Mouse (Mus musculus) embryo, embryonic 9.5 days (tissue): Measurements from ENCODE around the gene Cemip.
"Not testable (repeated sequence)": the region's sequence is repeated elsewhere in the genome, so short reads cannot be mapped to it uniquely, and the experiment has no call there.

Experiments used
- DNase-seq: peaks from one replicate; pipeline ENCODE4 v3.0.0-alpha.2; 2017; ENCODE audit errors: extremely low spot score

Gene Cemip

GRCm38 (mm10) chr7:83894348-83894747 is 192.0 kb downstream of the Cemip start:
- no peak for DNase-seq

- no peak for DNase-seq
These were observed 194.0 kb downstream of the Cemip start for GRCm38 (mm10) chr7:83892333-83892669.

- DNase-seq, result peak; percentile 100
These were observed 194.6 kb downstream of the Cemip start for GRCm38 (mm10) chr7:83891433-83892332.

GRCm38 (mm10) chr7:83889946-83890345 is 196.4 kb downstream of the Cemip start:
- not testable (repeated sequence) for DNase-seq

- DNase-seq, result no peak
These were observed 196.9 kb downstream of the Cemip start for GRCm38 (mm10) chr7:83889383-83889782.

- no peak for DNase-seq
These were observed 199.8 kb downstream of the Cemip start for GRCm38 (mm10) chr7:83886366-83887129.

GRCm38 (mm10) chr7:83885835-83886234 is 200.5 kb downstream of the Cemip start:
- DNase-seq, result no peak

- DNase-seq, result no peak
These were observed 201.3 kb downstream of the Cemip start for GRCm38 (mm10) chr7:83884921-83885532.

GRCm38 (mm10) chr7:83884021-83884658 is 202.2 kb downstream of the Cemip start, which contains the start of the genes Tlnrd1 and Mesd:
Gene Tlnrd1 (minus strand): TSS chr7:83884305.
Gene Mesd (plus strand): TSS chr7:83884466.
- DNase-seq, result peak; percentile 92

- no peak for DNase-seq
These were observed 202.9 kb downstream of the Cemip start for GRCm38 (mm10) chr7:83883276-83884020.
